Mouse (Mus musculus): ENCODE data around the gene Rtl8a. TPM values are rescaled to one million over a fixed set of nuclear protein-coding genes. Genes with fewer than 3 reads are reported as not detected.

Rtl8a gene
- total RNA-seq (2023): 15.5 TPM

DNA sequence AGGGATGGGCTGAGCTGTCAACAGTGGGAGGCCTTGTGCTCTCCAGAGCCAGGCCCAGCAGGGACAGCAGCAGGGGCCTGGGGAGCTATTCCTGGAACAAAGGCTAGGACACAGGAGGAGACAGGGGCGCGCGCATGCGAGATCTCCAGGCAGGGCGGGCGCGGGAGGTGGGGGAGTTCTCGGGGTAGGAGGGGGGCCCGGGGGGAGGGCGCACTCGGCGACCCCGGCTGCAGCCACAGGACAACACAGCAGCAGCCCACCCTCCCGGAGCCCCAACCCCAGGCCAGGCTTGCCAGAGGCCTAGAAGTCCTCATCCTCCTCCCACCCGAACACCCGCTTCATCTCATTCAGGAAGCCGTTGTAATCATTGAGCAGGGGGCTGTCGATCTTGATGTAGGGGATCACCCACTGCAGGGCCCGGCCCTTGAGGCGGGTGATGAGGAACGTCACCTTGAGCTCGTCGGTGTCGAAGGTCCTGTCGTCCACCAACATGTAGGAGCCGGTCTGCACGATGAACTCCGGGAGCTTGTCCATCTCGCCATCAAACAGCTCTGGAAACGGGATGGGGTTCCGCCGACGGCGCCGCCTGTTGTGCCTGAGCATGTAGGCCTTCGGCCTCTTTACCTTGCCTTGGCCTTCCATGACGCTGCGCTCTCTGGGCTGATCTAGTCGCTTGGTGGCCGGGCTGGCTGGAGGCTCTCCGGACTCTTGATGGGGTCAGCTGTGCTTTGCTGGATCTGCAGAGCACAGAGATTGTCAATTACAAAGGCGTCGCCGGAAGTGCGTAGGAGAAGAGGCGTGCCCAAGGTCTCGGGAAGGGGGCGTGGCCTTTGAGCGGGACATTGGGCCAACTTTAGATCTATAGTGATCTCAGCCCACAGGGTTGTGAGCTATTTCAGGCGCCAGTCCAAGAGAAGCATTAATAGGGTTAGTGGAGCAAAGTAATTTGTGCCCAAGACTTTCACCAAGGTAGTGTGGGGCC is at the start of gene Rtl8a:
TSS of gene Rtl8a (minus strand) at position 703 of the 982 bp plus-strand sequence.

DNA sequence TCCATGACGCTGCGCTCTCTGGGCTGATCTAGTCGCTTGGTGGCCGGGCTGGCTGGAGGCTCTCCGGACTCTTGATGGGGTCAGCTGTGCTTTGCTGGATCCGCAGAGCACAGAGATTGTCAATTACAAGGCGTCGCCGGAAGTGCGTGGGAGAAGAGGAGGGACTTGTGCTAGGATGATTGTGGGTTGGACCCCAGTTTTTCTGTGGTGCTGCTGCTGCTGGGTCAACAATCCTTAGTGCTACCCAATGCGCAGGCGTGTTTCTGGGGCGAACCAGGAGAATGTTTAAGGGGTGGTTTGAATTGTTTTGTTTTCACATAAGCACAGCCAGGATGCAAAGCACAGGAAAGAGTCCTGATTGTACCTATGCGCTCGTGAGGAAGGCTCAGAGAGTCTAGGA is 26.8 kb upstream of the Rtl8a start, which contains the start of gene Rtl8b:
TSS of gene Rtl8b (minus strand) at position 115 of the 400 bp plus-strand sequence.

DNA sequence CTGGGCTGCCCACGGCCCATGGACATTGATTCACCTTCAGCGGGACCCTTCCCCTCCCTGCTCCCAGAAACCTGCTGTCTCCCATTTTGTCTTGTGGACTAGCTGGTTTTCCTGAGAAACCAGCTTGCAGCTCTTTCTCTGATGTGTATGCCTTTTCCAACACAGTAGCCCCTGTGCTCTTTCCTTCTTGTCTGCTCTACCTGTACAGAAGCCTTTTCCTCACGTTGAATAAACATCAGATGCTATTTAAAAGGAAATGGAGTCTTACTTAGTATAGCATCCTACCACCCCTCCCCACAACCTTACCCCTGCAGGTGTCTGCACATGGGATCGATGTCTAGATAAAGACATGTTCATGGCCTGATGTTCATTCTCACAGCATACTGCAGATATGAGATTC is 34.6 kb downstream of the Rtl8a start, which contains the start of gene Gm14597:
TSS of gene Gm14597 (minus strand) at position 101 of the 400 bp plus-strand sequence.

DNA sequence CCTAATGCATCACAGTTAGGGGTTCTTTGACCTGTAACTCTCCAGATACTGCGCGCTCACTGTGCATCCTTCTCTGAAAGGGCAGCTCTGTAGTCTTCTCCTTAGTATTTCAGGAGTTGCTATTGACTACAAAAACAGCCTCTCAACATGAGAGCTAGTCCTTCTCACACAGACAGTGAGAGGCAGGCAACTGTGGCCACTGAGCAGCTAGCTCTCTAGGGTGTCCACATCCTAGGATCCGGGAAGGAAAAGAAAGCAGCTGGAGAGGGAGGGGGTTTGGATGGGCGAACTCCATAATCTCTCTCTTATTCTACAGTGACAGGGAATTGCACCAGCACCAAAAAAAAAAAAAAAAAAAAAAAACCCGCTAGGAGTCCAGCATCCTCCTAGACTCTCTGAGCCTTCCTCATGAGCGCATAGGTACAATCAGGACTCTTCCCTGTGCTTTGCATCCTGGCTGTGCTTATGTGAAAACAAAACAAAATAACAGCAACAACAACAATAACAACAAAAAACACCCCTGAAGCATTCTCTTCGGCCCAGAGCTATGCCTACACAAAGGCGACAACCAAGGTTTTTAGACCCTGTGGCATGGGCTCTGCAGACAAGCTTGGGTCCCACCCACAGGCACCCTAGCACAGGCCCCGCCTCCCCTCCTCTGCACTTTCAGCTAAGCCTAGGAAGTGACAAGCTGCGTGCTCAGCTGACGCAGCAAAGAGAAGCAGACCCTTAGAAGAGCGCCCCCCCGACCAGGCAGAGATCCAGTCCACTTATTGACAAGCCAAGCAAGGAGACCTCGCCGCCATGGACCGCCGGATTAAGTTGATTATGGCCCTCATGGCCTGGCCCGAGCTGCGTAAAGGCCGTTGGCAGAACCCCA is 36.0 kb downstream of the Rtl8a start, which contains the start of gene Rtl8c:
TSS of gene Rtl8c (plus strand) at position 791 of the 880 bp plus-strand sequence.

Other genes starting within 250 kb of the Rtl8a start
- gene Etd, start 208.8 kb downstream of the Rtl8a start, total RNA-seq (2023): not detected
- gene Rtl8c, start 35.6 kb downstream of the Rtl8a start, total RNA-seq (2023): 8.5 TPM
- not detected for gene Gm14597, start 34.7 kb downstream of the Rtl8a start, total RNA-seq (2023)
- gene Rtl8b, start 26.7 kb upstream of the Rtl8a start, total RNA-seq (2023): 24.6 TPM
- not detected for gene 4930502E18Rik, start 81.1 kb upstream of the Rtl8a start, total RNA-seq (2023)
- not detected for gene 1700013H16Rik, start 114.1 kb upstream of the Rtl8a start, total RNA-seq (2023)
- gene Zfp36l3, start 132.7 kb upstream of the Rtl8a start, total RNA-seq (2023): not detected
- 0.80 TPM for gene Xlr, start 154.0 kb upstream of the Rtl8a start, total RNA-seq (2023)